Mouse (Mus musculus) thymus, adult 2 months (tissue): ENCODE measurements around the gene 1700015G11Rik. TPM values are rescaled to one million over a fixed set of nuclear protein-coding genes. Genes with fewer than 3 reads are reported as not detected.

Experiments
- DNase-seq: peaks from one replicate; pipeline ENCODE4 v3.0.0; 2021
- H3K27ac ChIP-seq: fragments of 200-500 bp; 2 replicates; pipeline ENCODE4 v1.5.1; 2012; ENCODE audit warnings: low read length, control low read depth; ENCODE audit not compliant: control insufficient read depth, insufficient read depth
- H3K27me3 ChIP-seq: fragments of 200-500 bp; 2 replicates; pipeline ENCODE4 v1.6.1; 2012; ENCODE audit warnings: mild to moderate bottlenecking, low read length, moderate library complexity, mixed read lengths; ENCODE audit not compliant: control insufficient read depth, insufficient read depth
- H3K36me3 ChIP-seq: fragments of 200-500 bp; 2 replicates; pipeline ENCODE4 v1.6.1; 2012; ENCODE audit warnings: mild to moderate bottlenecking, low read length, moderate library complexity; ENCODE audit not compliant: control insufficient read depth, insufficient read depth
- H3K4me1 ChIP-seq: fragments of 200-500 bp; replicated peaks from 2 replicates; pipeline ENCODE4 v1.6.1; 2012; ENCODE audit warnings: low read length; ENCODE audit not compliant: control insufficient read depth, insufficient read depth
- H3K4me3 ChIP-seq: fragments of 200-500 bp; 2 replicates; pipeline ENCODE4 v1.5.1; 2012; ENCODE audit warnings: mild to moderate bottlenecking, low read length, control low read depth, moderate library complexity; ENCODE audit not compliant: control insufficient read depth, insufficient read depth
- CTCF ChIP-seq: fragments of 200-500 bp; IDR thresholded peaks from 2 replicates; pipeline ENCODE4 v1.5.1; 2012; ENCODE audit warnings: mild to moderate bottlenecking, control low read depth, low read length, moderate library complexity, borderline replicate concordance; ENCODE audit not compliant: control insufficient read depth, poor library complexity, insufficient read depth; ENCODE audit errors: extremely low read depth
- POLR2A ChIP-seq: fragments of 200-500 bp; IDR thresholded peaks from 2 replicates; pipeline ENCODE4 v1.6.1; 2012; ENCODE audit warnings: mild to moderate bottlenecking, low read length, control low read depth, moderate library complexity; ENCODE audit not compliant: control insufficient read depth, poor library complexity, insufficient read depth; ENCODE audit errors: extremely low read depth
- WGBS: fragments of 180-500 bp; shearing (Covaris S2); methylation state at CpG from one replicate; pipeline ENCODE4 v1.1.7; 2018; 5-methylcytosine and 5-hydroxymethylcytosine counted together
- polyA plus RNA-seq: library from polyadenylated mRNA; depleted of rRNA; stranded (reverse); fragments of >200 nt; gene quantifications from 2 replicates; pipeline ENCODE4 v1.2.3, GENCODE M21; 2012; rRNA removed

The 1700015G11Rik gene
- not detected in 2 replicates for polyA plus RNA-seq

DNA sequence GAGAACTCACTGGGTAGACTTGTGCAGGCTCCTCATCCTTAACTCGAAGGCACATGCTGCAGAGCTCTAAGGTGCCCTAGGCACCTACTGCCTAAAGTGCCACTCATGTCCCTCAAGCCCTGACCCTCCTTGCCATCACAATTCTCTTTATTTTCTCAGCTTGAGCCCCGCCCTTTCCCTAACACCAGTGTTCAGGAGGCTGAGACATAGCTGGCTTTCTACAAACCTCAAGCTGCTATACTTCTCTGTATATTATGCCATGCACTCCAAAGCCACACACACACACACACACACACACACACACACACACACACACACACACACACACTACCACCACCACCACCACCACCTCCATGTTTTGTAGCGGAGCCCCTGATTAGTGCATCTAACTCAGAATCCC is at the start of gene 1700015G11Rik:
TSS of gene 1700015G11Rik (minus strand) at position 101 of the 400 bp plus-strand sequence.
- Histone ChIP-seq H3K4me3 (no peak within 1 kb of the TSS), H3K27ac (no peak within 1 kb of the TSS), H3K27me3 (no peaks in the 10 kb centered on the region), H3K36me3 (no peaks in the 10 kb centered on the region), H3K4me1 (no peaks in the 10 kb centered on the region)
- no peak for DNase-seq
- TF ChIP-seq POLR2A (no peak), CTCF (no peak)
- WGBS: 82% methylated on average over 3 of the region's 3 CpGs

- no peak for TF ChIP-seq POLR2A
- no peak for TF ChIP-seq CTCF
- Histone ChIP-seq H3K36me3 (no peaks in the 10 kb centered on the region), H3K4me1 (no peaks in the 10 kb centered on the region), H3K27ac (no peak overlapping the region), H3K27me3 (no peaks in the 10 kb centered on the region), H3K4me3 (no peak overlapping the region)
- 87% methylated on average over 2 of the region's 2 CpGs for WGBS
- DNase-seq: no peak
Observed at GRCm38 (mm10) chr7:52056954-52057353, 41.4 kb upstream of the 1700015G11Rik start.

DNA sequence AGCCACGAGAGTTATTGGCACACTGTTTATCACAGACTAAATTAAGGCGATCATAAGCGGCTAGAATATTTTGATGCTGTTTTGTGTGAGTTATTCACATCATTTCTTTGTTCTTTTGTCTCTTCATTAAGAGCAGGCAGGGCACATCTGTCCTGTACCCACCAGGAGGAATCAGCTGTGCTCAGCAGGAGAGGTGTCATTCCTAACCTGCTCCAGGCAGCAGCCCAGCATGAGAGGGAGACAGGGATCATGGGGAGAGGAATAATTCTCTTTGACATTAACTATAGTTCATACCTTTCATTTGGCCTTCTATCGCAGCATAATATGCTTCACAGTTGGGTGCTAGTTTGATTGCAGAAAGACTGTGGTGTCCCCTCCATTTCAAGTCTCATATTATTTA is 40.7 kb upstream of the 1700015G11Rik start:
- no peak for DNase-seq
- no peaks in the 10 kb centered on the region for H3K27me3 ChIP-seq
- 70% methylated on average over 4 of the region's 4 CpGs for WGBS
- no peak overlapping the region for H3K27ac ChIP-seq
- H3K4me3 ChIP-seq: no peak overlapping the region
- no peaks in the 10 kb centered on the region for H3K36me3 ChIP-seq
- no peaks in the 10 kb centered on the region for H3K4me1 ChIP-seq
- no peak for TF ChIP-seq POLR2A
- TF ChIP-seq CTCF: no peak

- H3K27me3 ChIP-seq: no peaks in the 10 kb centered on the region
- no peaks in the 10 kb centered on the region for H3K36me3 ChIP-seq
- WGBS: 67% methylated on average over 2 of the region's 2 CpGs
- no peak for DNase-seq
- no peaks in the 10 kb centered on the region for H3K4me1 ChIP-seq
- no peak overlapping the region for H3K4me3 ChIP-seq
- TF ChIP-seq CTCF: no peak
- TF ChIP-seq POLR2A: no peak
- no peak overlapping the region for H3K27ac ChIP-seq
Observed at GRCm38 (mm10) chr7:52055831-52056230, 40.3 kb upstream of the 1700015G11Rik start.

DNA sequence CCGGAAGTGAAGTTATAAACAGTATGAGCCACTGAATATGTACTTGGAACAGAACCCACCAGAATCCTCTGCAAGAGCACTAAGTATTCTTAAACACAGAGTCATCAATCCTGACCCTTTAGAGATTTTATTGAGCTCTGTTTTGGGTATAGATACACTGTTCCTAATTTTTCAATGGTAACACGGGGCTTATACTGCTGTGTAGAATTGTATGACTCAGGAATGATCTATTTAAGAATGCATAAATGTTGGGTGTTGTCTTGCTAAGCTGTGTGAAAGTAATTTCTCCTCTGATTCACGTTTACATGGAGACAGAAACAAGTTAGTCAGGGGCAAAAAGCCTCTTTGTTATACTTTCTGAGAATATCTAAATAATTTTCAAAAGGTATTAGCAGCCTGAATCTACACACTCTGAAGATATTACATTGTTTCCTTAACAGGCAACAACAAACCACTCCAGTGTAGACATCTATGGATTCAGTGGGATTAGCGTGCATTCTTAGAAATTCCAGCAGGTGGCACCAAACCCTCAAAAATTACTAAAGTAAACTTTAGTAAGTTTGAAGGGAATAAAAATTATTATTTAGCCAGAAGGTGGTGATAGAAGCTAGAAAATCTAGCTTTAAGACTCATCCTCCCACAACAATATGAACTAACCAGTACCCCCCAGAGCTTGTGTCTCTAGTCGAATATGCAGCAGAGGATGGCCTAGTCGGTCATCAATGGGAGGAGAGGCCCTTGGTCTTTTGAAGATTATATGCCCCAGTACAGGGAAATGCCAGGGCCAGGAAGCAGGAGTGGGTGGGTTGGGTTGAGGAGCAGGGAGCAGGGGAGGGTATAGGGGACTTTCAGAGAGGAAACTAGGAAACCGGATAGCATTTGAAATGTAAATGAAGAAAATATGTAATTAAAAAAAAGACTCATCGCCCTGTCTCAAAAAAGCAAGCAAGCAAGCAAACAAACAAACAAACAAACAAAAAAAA is 22.4 kb upstream of the 1700015G11Rik start:
- Histone ChIP-seq H3K36me3 (no peaks in the 10 kb centered on the region), H3K27ac (no peak overlapping the region), H3K4me1 (no peaks in the 10 kb centered on the region), H3K4me3 (no peak overlapping the region), H3K27me3 (no peaks in the 10 kb centered on the region)
- DNase-seq: no peak
- TF ChIP-seq CTCF: no peak
- WGBS: 52% methylated on average over 8 of the region's 8 CpGs

DNA sequence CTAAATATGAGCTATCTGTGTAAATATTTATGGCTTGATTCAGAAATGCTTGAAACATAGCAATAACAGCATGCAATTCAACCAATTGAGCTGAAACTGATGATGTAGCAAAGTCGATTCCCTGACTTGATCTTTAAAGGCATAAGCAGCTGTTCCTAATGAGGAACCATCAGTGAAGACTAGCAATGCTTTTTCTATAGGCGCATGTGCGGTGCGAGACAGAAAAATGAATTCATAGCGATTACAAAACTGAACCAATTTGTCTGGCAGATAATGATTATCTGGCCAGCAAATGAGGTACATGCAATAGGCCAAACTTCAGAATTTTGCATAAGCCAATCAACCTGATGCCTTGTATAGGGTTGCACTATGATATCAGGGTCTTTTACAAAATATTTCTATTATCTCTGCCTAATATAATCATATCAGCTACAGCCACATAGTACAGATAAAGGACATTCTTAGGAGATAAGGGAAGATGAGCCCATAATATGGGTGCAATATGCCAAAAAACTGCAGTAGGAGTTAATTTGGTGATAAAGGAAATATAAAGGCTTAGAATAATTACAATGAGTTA is 8.6 kb upstream of the 1700015G11Rik start:
- Histone ChIP-seq H3K4me1 (no peaks in the 10 kb centered on the region), H3K27me3 (no peaks in the 10 kb centered on the region), H3K36me3 (no peaks in the 10 kb centered on the region), H3K27ac (no peak overlapping the region), H3K4me3 (no peak overlapping the region)
- 94% methylated on average over 5 of the region's 5 CpGs for WGBS
- TF ChIP-seq CTCF (no peak), POLR2A (no peak)
- DNase-seq: no peak
